Mouse (Mus musculus) embryo, embryonic 11 days (tissue): ENCODE measurements around the gene Zfp566.
"Not testable (repeated sequence)": the region's sequence is repeated elsewhere in the genome, so short reads cannot be mapped to it uniquely, and the experiment has no call there.

Experiments used
- DNase-seq: peaks from one replicate; pipeline ENCODE4 v3.0.0-alpha.2; 2015

Zfp566 gene

DNA sequence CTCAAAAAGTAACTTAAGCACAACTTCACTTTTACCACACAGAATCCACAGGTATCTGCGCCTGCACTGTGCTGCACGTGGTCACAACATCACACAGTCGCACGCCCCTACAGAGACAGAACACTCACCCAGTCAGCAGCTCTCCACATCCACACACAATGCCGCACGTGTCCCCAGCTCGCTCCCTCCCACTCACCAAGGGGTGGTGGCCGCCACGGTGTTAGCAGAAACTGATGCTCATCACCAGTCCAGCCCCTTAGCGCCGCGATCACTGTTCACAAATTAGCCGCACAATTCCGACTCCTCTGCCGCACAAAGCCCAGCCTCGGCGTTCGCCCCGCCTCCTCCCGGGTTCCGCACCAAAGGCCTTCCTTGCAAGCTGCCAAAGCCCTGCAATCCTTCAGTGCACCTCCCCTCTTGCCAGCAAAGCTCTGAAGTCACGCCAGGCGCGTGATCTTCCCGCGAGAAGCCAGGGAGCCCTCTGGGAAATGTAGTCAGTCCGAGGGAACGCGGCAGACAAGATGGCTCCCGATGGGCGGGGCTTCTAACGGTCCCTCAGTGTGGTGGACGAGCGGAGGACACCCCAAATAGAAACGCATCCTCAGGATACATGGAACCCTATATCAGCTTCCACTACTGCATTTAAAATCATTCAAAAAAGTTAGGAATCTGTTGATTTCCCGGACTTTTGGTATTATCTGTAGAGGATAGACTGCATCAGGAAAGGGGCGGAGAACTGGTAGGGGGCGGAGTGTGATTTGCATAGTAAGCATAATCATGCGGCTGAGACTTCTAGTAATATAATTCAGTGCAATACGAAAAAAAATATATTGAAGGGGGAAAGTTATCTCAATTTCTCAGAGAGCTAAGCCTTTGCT, at the start of gene Zfp566, which contains the start of gene Gm26920:
Zfp566 (minus strand) TSS at position 436 of the 878 bp plus-strand sequence.
Gm26920 (minus strand) TSS at position 319 of the 878 bp plus-strand sequence.
- DNase-seq: peak; percentile 99

DNA sequence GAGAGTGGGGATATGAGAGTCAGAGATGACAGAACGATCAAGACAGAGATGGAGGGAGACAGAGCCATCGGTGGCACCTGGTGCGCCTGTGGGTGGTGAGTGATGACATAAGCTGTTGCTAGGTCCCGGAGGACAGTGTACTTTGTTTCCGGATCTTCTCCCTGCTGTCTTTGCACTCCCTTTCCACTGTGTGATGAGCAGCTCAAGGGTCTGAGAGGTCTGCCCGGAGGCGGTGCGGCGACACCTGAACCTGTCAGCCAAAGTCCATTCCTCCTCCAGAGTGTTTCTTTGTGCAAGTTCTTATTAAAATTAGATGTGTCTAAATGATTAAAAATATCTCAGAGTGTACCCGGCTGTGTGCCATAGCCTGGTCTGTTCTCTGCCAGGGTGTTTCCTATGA, 46.5 kb upstream of the Zfp566 start:
- DNase-seq: no peak

DNA sequence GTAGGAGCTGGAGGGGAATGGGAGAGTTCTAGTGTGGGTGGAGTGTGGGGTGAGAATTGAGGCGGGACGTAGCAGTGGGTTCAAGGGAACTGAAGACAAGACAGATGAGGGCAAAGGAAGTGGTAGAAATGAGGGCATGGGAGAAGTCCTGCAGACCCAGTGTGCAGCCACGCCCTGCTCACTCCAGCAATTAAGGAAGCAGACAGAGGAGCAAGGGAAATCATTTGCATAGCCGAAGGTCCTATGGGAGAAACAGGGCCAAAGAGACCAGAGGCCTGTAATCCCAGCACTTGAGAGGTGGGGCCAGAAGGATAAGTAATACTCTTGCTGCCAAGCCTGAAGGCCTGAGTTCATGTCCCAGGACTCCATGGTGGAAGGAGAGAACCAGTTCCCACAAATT, 42.1 kb upstream of the Zfp566 start:
- DNase-seq: no peak

DNA sequence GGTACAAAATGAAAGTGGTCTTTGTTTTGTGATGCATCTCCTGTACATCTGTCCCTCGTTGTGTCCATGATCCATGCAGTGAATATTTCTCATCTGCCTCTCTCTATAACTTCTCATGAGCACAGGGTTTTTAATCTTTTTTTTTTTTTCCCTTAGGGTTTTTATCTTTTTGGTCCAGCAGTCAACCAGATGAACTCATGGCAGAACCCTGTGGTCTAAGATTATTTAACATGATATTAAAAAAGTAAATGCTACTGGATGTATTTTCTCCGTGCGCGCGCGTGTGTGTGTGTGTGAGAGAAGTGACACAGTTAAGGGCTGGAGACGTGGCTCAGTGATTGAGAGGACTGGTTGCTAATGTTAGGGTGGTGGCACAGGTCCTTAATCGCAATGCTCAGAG, 39.6 kb upstream of the Zfp566 start:
- DNase-seq: no peak

DNA sequence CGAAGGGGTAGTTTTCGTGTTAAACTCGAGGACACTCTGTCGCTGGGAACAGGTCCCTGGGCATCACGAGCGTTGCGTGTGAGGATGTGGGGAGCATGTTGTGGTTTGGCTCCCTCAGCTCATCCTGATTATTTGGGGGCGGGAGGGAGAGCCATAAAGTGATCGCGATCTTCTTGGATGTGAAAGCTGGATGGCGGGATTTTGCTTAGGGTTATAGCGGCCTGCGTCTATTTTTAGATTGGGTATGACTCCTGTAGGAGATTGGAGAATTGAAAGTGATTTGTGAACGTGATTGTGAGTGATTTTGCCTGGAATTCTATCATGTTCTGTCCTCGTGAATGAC, 31.8 kb upstream of the Zfp566 start:
- peak; percentile 50 for DNase-seq

DNA sequence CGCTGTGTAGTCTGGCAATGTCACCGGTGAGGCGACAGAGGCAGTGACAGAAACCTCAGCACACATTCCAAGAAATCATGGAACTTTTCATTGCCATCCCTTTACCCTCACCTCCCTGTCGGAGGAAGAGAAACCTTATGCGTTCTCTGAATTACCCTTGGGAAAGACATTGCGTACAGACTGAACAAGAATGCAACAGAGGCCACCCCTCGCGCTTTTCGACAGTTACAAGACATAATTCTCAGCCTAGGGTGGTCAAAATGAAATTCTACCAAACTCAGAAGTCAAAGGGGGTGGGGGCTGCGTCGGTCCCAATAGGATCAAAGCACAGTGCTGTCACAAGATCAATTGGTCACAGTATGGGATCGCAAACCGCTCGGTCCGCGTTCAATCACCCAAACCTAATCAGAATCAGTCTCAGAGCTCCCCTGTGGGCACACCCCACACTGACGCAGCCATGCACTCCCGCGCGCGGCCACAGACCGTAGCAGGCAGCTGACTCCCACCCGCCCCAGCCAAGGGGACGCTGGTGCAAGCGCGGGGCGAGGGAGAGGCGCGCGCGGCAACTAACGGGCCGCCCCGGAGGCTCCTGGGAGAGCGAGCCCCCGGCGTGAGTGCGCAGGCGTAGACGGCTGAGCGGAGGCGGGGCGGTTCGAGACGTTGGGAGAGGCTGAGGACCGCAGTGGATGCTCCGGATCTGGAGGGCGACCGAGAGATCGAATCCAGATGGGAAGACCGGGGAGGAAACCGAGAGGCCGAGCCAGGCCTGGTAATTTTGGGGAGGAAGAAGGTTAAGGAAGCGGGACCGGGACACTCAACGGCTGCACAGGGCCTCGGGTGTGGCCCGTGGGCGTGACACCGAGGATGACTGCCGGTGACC, 31.2 kb upstream of the Zfp566 start, which contains the start of gene Zfp382:
Zfp382 (plus strand) TSS at position 635 of the 880 bp plus-strand sequence.
- DNase-seq: peak; percentile 96

DNA sequence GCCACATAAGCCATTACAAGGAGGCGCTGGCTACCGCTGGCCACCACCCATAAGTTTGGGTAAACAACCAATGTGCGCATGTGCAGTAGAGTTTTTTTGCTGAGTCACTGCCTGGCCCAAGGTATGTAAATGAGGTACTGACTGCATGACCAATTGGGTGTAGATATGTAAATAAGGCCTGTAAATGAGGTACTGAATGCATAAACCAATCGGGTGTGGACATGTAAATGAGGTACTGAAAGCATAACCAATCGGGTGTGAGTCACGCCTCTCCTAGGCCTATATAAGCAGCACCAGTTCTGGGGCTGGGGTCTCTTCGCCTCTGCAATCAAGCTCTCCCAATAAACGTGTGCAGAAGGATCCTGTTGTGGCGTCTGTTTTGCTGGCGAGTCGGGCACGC, 27.6 kb upstream of the Zfp566 start:
- DNase-seq: not testable (repeated sequence)

DNA sequence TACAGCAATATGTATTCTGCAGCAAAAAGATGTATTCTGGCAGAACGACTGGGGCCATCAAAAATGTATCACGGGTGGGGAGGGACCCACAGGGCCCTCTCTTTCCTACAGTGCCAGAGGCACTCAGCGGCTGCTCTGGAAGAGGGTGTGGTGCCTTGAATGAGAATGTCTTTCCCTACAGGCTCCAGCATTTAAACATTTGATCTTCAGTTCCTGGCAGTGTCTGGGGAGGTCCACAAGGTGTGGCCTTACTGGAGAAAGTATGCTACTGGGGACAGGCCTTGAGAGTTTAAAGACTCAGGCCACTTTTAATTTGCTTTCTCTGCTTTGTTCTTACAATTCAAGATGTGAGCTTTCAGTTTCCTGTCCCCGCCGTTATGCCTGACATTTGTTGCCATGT, 25.7 kb upstream of the Zfp566 start:
- DNase-seq: no peak

DNA sequence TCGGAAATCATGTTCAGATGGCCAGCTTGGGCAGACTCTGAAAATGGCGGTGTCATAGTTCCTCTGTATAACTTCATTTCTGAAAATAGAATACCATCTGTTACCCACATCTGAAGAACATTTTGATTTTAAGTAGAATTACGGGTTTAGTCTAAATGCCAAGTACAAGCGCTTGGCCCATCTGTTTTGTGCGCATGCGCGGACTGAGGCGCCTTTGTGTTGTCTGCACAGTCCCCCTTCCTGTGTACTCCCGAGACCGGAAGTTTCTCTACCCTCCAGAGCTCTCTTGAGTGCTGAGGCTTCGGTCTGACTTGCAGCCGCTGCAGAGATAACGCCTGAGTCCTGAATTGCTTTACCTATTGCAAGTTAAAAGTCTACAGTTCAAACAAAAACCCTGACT, 9.0 kb upstream of the Zfp566 start:
- no peak for DNase-seq

DNA sequence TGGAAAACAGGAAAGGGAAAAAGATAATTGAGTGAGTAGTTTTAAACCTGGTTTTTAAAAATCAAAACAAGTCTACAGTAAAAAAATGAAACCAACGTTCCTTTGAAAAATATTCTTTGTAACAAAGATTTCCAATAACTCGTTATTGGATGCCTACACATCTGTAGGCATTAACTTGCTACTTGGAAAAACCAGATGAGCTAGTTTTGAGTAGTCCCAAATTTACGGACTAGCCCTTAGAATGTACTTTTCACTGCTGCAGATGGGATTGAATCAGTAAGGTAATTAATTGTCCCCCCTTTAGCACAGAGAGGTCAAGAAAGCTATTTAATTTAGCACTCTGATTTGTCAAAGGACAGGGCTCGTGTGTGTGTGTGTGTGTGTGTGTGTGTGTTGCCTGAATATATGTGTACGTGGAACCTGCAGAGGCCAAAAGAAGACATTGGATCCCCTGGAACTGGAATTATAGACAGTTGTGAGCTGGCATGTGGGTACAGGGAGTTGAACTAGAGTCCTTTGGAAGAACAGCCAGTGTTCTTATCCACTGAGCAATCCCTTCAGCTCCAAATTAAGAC, 5.3 kb upstream of the Zfp566 start:
- peak; percentile 21 for DNase-seq

DNA sequence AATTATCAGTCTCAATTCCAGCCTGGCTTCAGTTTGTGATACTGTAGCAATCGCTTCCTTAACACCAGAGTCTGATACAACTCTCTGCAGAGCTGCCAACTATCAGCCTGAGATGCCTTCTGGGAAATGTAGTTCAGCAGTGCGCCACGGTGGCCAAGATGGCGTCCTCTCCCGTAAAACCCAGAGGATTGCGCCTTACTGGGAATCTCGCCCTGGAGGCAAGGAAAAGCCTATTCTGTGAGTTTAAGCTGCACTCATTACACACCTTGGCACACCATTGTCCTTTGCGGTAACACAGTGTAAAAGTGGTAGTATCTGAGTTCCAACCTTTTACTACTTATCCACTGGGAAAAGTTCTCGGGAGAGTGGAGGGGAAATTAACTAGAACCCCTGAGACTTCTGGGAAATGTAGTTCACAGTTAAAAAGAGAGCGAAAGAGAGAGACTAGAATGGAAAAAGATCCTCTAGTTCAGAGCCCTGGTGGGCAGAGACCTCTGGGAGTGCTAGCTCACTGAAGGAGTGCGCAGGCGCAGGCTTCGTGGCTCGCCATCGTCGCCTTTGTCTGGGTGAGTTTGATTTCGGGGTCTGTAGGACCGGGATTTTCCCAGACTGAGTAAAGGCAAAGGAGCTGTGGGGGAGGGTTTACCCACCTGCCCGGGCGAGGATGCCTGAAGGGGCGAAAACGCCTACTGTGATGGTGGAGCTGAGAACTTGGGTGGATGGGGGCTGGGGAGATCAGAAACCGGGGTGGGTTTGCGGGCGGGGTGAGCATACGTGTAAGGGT, 4.5 kb upstream of the Zfp566 start, which contains the start of gene Zfp260:
Zfp260 (plus strand) TSS at position 132 of the 784 bp plus-strand sequence.
- peak; percentile 97 for DNase-seq

DNA sequence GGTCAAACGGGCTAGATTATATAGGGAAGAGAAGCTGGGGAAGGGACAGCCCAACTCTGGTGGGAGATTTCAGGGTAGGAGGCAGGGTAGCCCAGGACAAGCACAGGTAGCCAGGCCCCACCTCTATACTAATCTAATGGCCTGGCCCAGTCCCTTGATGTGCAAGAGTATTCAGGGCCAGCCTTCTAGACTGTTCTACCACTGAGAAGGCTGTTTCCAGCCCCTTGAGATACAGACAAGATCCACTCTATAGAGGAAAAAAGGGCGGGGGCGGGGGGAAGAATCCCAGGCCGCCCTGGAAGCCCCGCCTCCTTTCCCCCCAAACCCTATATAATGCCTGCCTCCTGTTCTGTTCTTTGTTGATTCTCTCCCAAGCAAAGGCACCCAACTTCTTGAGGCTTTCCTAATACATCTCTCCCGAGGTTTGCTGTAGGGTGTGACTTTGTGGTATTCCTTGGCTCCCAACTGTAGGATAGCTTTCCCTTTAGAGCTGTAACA, 3.6 kb upstream of the Zfp566 start:
- no peak for DNase-seq

DNA sequence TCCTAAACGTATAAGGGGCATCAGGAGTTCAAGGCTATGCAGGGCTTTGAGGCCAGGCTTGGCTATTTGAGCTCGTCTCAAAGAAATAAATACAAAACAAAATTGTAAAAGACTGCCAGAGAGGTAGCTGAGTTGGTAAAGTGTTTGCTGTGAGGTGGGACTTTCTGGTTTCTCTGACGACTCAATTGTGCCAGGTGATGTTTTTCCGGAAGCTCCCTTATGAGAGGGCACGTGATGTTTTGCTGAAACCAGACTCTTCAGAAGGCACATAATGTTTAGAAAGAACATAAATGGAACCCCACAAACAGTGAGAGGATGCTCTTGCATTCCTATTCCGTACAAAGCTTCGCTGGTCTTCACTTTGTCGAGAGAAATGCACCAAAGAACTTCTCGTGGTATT, 2.3 kb upstream of the Zfp566 start:
- DNase-seq: no peak

DNA sequence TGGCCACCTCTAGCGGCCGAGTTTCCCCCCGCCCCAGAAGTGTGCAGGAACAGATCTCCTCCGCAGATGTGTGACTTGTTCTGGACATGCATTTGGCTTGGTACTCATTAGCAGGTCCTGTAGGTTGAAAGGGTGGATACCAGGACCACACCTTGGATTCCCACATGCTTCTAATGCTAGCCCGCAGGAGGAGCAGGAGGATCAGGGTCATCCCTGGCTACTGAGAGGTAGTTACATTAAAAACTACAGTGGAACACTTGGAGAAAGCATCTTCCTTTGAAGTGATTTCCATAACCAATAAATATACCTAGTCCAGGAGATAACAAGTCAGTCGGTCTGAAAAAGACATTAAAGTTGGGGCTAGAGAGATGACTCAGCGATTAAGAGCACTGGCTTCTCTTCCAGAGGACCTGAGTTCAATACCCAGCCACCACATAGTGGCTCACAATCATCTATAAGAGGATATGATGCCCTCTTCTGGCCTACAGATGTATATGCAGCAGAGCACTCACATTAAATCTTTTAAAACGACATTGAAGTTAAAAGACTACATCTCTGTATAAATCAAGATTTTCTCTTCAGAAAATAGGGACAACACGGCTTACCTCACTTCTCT, 751 bp upstream of the Zfp566 start:
- DNase-seq: peak; percentile 72

DNA sequence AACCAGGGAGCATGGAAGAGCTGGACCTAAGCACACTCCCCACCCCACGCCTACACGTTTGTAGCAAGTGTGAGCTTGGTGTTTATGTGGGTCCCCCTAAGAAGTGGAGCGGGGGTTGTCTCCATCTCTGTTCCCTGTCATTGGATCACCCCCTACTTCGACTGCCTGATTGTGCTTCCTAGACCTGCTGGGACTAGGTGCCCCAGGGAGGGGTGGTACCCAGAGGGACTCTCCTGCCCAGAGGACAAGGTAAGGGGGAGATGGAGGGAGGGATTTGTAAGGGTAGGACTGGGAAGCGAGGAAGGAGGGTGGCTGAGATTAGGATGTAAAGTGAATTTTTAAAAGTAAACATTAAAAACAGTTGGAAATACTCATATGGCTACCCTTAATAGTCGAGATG, 922 bp downstream of the Zfp566 start:
- no peak for DNase-seq

DNA sequence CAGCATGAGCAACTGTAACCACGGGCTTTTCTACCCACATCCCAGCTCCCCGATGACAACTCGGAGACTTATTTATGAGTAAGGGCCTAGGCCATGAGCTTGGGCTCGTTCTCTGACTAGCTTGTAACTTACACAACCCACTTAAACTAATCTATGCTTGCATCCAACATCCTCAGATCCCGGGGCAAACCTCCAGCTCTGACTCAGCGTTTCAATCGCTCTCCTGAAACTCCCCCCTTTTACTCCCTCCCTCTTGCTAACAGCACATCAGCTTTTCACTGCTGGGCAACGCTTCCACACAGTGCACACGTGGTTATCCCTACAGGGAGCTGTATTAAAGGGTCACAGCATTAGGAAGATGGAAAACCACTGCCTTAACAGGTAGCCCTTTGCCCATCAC, 3.8 kb downstream of the Zfp566 start:
- DNase-seq: no peak

DNA sequence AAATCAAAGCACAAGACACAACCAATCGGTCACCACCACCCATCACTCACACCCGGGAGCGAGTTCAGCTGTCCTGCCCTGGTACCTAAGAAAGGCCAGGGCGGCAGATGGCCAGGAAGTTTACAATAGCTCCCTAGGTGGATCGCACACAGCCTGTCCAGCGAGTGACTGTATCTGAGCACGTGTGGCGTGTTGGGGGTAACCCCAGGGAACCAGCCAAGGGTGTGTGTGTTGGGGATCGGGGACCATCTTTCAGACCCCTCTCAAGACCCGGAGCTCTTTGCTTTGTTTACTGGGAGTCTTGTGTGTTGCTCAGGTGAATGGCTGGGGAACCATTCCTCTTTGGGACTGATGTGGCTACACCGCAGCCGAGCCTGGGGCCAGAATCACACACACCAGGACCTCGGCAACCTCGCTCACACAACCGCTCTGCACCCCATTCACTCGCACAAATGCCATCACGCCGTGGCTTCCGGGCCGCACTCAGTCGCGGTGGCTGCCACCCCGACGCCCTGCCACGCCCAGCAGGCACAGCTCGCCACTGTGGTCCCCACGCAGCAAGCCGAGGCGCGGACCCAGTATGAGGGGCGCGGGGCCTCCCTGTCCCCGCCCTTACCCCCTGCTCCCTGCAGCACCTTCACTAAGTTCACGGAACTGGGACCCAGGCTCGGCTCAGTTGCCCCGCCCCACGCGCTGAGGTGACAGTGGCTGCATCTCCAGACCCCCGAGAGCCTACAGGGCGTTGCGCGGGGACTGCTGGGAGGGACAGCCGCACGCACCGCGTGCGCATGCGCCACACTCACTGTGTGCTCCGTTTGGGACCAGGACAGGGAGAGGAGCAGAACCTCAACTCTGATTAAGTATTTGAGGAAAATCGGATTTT, 17.9 kb downstream of the Zfp566 start, which contains the start of gene Zfp82:
Zfp82 (minus strand) TSS at position 755 of the 883 bp plus-strand sequence.
- DNase-seq: peak; percentile 93

DNA sequence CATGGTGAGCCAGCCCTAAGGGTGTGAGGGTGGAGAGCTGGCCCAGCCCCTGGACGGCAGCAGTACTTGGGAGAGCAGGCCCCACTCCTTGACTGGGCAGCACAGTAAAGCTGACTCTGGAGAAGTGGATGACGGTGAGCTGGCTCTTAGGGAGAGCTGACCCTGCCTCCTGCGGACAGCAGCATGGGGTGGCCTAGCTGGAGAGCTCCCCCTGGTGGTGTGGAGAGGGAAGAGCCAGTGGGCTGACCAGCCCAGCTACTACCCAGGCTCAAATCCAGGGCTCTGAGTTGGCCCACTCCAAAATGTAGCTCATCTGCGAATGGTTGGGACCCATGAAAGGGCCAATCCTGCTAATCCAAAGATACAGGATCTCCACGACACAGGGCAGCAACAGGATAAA, 25.7 kb downstream of the Zfp566 start:
- no peak for DNase-seq

DNA sequence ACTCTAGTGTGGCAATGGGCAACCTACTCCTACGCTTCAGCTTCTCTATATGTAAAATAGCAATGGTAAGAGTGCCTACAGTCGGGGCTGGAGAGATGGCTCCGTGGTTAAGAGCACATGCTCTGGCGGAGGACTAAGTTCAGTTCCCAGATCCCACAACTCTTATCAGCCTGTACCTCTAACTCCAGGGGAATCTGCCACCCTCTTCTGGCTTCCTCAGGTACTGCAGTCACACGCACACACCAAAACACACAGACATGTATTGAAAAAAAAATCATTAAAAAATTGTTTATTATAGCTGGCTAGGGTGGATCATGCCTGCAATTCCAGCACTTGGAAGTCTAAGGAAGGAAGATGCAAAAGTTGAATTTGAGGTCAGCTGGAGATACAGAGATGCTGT, 27.8 kb downstream of the Zfp566 start:
- DNase-seq: peak; percentile 12

DNA sequence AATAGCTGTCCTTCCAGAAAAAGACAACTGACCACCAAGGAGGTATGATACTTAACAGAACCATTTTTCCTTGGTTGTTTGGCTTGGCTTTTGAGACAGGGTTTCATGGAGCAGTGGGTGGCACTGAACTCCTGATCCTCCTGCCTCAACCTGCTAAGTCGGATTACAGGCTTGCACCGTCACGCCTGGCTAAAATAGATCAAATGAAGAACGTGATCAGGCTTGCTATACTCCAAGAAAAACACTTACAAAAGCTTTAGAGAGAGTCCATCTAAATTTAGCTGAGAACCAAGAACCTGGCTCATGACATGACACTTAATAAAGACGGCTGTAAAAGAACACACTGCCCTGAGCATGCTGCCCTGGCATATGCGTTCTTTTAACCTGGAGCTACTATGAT, 30.0 kb downstream of the Zfp566 start:
- DNase-seq: no peak

DNA sequence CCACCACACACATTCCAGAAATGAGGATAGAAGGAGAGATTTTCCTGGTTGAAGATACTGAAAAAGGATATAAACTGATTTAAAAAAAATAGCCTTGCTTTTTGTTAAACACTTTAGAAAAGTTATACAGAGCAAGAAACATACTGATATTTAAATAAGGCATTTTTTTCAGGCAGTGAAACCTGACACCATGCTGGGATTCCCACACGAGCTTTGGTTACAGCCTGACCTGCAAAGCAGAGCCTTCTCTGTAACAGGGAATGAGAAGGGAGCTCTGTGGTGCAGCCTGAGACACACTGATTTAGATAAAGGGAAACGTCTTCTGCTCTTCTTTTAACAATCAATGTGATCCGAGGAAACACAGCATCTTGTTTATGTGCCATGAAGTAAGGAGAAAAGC, 36.7 kb downstream of the Zfp566 start:
- DNase-seq: peak; percentile 45
